Comparison of ENCODE assay signal across 9 mouse cellular contexts in the genomic region with DNA sequence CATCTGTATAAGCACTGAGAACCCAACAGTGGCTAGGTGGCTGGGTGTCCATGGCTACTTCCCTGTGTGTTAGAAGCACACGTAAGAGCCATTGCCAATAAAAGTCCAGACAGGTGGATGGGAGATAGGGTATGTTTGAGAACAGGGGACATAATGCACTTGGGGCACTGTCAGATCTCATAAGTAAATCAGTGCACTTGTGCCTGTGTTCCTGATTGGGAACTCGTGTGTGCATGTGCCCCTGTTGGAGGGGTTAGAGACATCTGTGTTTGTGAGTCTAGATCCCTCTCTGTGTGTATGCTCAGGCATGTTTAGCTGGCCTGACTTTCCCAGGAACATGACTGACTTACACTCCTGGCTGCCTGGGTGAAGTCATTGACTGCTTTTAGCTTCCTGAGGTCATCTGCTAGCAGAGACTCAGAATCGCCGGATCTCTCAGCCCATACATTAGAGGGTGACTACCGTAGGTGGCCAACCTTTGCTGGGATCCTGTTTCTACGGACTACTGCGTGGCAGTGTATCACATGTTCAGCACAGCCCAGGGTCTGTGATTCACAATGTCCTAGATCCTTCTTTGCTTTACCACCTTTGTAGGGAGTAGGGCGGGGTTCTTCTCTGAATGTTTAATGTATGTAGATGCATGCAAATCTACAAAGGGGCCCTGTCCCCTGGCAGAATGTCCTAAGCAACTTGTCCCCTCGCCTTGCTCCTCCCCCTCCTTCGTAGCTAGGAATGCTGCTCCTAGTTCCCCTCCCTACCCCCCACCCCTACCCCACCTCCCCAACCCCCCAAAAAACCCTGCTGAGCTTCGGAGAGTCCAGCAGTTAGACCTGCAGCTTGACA. TPM values are rescaled to one million over a fixed set of nuclear protein-coding genes. Genes with fewer than 3 reads are reported as not detected.
A peak's percentile ranks its signal among the peaks of the same experiment; 100 is the strongest.
DNase-seq lines count a peak whose midpoint lies in the region; ATAC-seq and TF ChIP-seq lines count a peak whose summit lies in the region.
"Had no signal": no experiment of that assay in that cellular context is flagged by ENCODE, and none has a peak within 500 bp of the region (broad histone marks: within the 10 kb centered on the region; RNA-seq: fewer than 3 reads in every experiment).

No protein-coding gene starts in this region.

- H3K4me1 ChIP-seq in liver, adult 2 months (ENCODE audit: control insufficient read depth, insufficient read depth, low read length) = no peaks in the 10 kb centered on the region
- H3K4me1 ChIP-seq in liver, embryonic 11.5 days (replicated peaks; ENCODE audit: control insufficient read depth, insufficient read depth, low read length) = peaks cover 29% of the 10 kb centered on the region
- peaks cover 43% of the 10 kb centered on the region for H3K4me1 ChIP-seq in embryonic facial prominence, embryonic 13.5 days
- peaks cover 33% of the 10 kb centered on the region for H3K4me1 ChIP-seq in hindbrain, embryonic 11.5 days (replicated peaks; ENCODE audit: control insufficient read depth, insufficient read depth, low read length)
- peaks cover 50% of the 10 kb centered on the region for H3K4me1 ChIP-seq in neural tube, embryonic 15.5 days

- no peak for DNase-seq in liver, adult 2 months (ENCODE audit: extremely low read depth, low read depth, low spot score)
- no peak for DNase-seq in liver, embryonic 11.5 days (ENCODE audit: low spot score)
- peak; percentile 55 for DNase-seq in hindbrain, embryonic 11.5 days (ENCODE audit: low spot score)
- no peak for DNase-seq in right cerebral cortex, postnatal 25 days
- DNase-seq in thymus, adult 18-20 months = no peak
- no peak for DNase-seq in retina, embryonic 14.5 days (ENCODE audit: low spot score)

- no peak for ATAC-seq in liver, embryonic 11.5 days (replicated peaks; ENCODE audit: low FRiP score)
- ATAC-seq in embryonic facial prominence, embryonic 13.5 days (ENCODE audit: insufficient number of reproducible peaks, insufficient read depth, low FRiP score, low TSS enrichment, low read depth) = no peak
- peak; percentile 42 for ATAC-seq in hindbrain, embryonic 11.5 days (ENCODE audit: low FRiP score)
- ATAC-seq in neural tube, embryonic 15.5 days (ENCODE audit: low FRiP score) = no peak

- H3K36me3 ChIP-seq in liver, adult 2 months (ENCODE audit: control insufficient read depth, insufficient read depth, low read length) = no peaks in the 10 kb centered on the region
- H3K36me3 ChIP-seq in liver, embryonic 11.5 days (ENCODE audit: control insufficient read depth, insufficient read depth, low read length) = peaks cover 10% of the 10 kb centered on the region
- H3K36me3 ChIP-seq in embryonic facial prominence, embryonic 13.5 days = peaks cover 36% of the 10 kb centered on the region
- peaks cover 25% of the 10 kb centered on the region for H3K36me3 ChIP-seq in hindbrain, embryonic 11.5 days (ENCODE audit: control insufficient read depth, insufficient read depth, low read length)
- peaks cover 31% of the 10 kb centered on the region for H3K36me3 ChIP-seq in neural tube, embryonic 15.5 days

- TF ChIP-seq POLR2A in liver, adult 2 months (IDR thresholded peaks at IDR 0.05; ENCODE audit: extremely low read depth, insufficient read depth, low read length) = no peak

- H3K4me2 ChIP-seq in liver, embryonic 11.5 days = no peak overlapping the region
- H3K4me2 ChIP-seq in embryonic facial prominence, embryonic 13.5 days = 0 out of 2 replicates have a peak overlapping the region, but pooled peaks have one; percentile 7
- peak overlapping the region; percentile 32 for H3K4me2 ChIP-seq in hindbrain, embryonic 11.5 days (replicated peaks; ENCODE audit: low read depth, low read length)
- peak overlapping the region; percentile 24 for H3K4me2 ChIP-seq in neural tube, embryonic 15.5 days

- H3K27ac ChIP-seq in liver, adult 2 months (replicated peaks; ENCODE audit: insufficient read depth, low read depth, low read length) = peak overlapping the region; percentile 3
- H3K27ac ChIP-seq in liver, embryonic 11.5 days (ENCODE audit: low read depth, low read length) = no peak overlapping the region
- H3K27ac ChIP-seq in embryonic facial prominence, embryonic 13.5 days = no peak overlapping the region
- H3K27ac ChIP-seq in hindbrain, embryonic 11.5 days (ENCODE audit: low read depth, low read length) = peak overlapping the region; percentile 80
- peak overlapping the region; percentile 75 for H3K27ac ChIP-seq in neural tube, embryonic 15.5 days (replicated peaks)
- H3K27ac ChIP-seq: liver, embryonic 14.5 days had no signal

- TF ChIP-seq CTCF in liver, adult 2 months (IDR thresholded peaks at IDR 0.05; ENCODE audit: low read depth, low read length) = no peak

- H3K79me2 ChIP-seq in liver, adult 2 months (ENCODE audit: control insufficient read depth, insufficient read depth, low read length) = no peaks in the 10 kb centered on the region

- H3K9me3 ChIP-seq in liver, embryonic 11.5 days (ENCODE audit: control insufficient read depth, low read length) = no peaks in the 10 kb centered on the region
- H3K9me3 ChIP-seq in embryonic facial prominence, embryonic 13.5 days = no peaks in the 10 kb centered on the region
- H3K9me3 ChIP-seq in hindbrain, embryonic 11.5 days (ENCODE audit: control insufficient read depth, low read length) = no peaks in the 10 kb centered on the region
- no peaks in the 10 kb centered on the region for H3K9me3 ChIP-seq in neural tube, embryonic 15.5 days (replicated peaks)

- H3K27me3 ChIP-seq in liver, adult 2 months (ENCODE audit: control insufficient read depth, insufficient read depth, low read length) = no peaks in the 10 kb centered on the region
- H3K27me3 ChIP-seq in liver, embryonic 11.5 days (replicated peaks; ENCODE audit: control insufficient read depth, insufficient read depth, low read length) = no peaks in the 10 kb centered on the region
- no peaks in the 10 kb centered on the region for H3K27me3 ChIP-seq in embryonic facial prominence, embryonic 13.5 days
- H3K27me3 ChIP-seq in hindbrain, embryonic 11.5 days (ENCODE audit: control insufficient read depth, insufficient read depth, low read length) = no peaks in the 10 kb centered on the region
- H3K27me3 ChIP-seq in neural tube, embryonic 15.5 days (replicated peaks) = no peaks in the 10 kb centered on the region

- WGBS in liver, adult 2 months = 73% methylated on average over 11 of the region's 11 CpGs
- WGBS in liver, embryonic 11.5 days = 41% methylated on average over 11 of the region's 11 CpGs
- WGBS in embryonic facial prominence, embryonic 13.5 days = 28% methylated on average over 11 of the region's 11 CpGs
- WGBS in hindbrain, embryonic 11.5 days = 18% methylated on average over 11 of the region's 11 CpGs
- WGBS in neural tube, embryonic 15.5 days = 11% methylated on average over 11 of the region's 11 CpGs

- peak overlapping the region; percentile 29; the same call in 1 of the 2 replicates for H3K9ac ChIP-seq in liver, adult 2 months (ENCODE audit: low read depth, low read length)
- H3K9ac ChIP-seq in liver, embryonic 11.5 days (ENCODE audit: low read depth, low read length) = no peak overlapping the region
- H3K9ac ChIP-seq in embryonic facial prominence, embryonic 13.5 days = 0 out of 2 replicates have a peak overlapping the region, but pooled peaks have one; percentile 12
- peak overlapping the region; percentile 44 for H3K9ac ChIP-seq in hindbrain, embryonic 11.5 days (ENCODE audit: low read depth, low read length)
- no peak overlapping the region for H3K9ac ChIP-seq in neural tube, embryonic 15.5 days (replicated peaks)
- H3K9ac ChIP-seq: liver, embryonic 14.5 days had no signal

- H3K4me3 ChIP-seq in liver, adult 2 months (ENCODE audit: insufficient read depth, low read depth, low read length) = no peak overlapping the region; the same call in 1 of the 2 replicates
- no peak overlapping the region for H3K4me3 ChIP-seq in liver, embryonic 11.5 days (ENCODE audit: low read depth, low read length)
- H3K4me3 ChIP-seq in embryonic facial prominence, embryonic 13.5 days = no peak overlapping the region
- peak overlapping the region; percentile 6; the same call in 1 of the 2 replicates for H3K4me3 ChIP-seq in hindbrain, embryonic 11.5 days (ENCODE audit: low read depth, low read length)
- no peak overlapping the region for H3K4me3 ChIP-seq in neural tube, embryonic 15.5 days (replicated peaks)

RNA-seq across cellular contexts. Expression of a gene that starts 31.2 kb away (rescaled TPM):
- total RNA-seq in liver, adult 2 months (2014; rRNA removed) = 23.9 and 30.9 TPM in 2 replicates
- 39.1 and 46.6 TPM in 2 replicates for polyA plus RNA-seq in liver, adult 2 months (2012; rRNA removed)
- polyA plus RNA-seq in liver, embryonic 11.5 days (2014; fragmentation: Nextera tagmentation; extraction: Ambion mirVana) = 83.7 and 91.8 TPM in 2 replicates
- polyA plus RNA-seq in embryonic facial prominence, embryonic 13.5 days (2015; fragmentation: Nextera tagmentation; extraction: Ambion mirVana) = 14.9 and 17.7 TPM in 2 replicates
- polyA plus RNA-seq in hindbrain, embryonic 11.5 days (2014; fragmentation: Nextera tagmentation; extraction: Ambion mirVana) = 22.2 and 23.8 TPM in 2 replicates
- polyA plus RNA-seq in neural tube, embryonic 15.5 days (2015; fragmentation: Nextera tagmentation; extraction: Ambion mirVana) = 28.3 and 30.9 TPM in 2 replicates

RNA-seq across cellular contexts. Expression of a gene that starts 31.7 kb away (rescaled TPM):
- total RNA-seq in liver, adult 2 months (2014; rRNA removed) = 474 and 538 TPM in 2 replicates
- polyA plus RNA-seq in liver, adult 2 months (2012; rRNA removed) = 779 and 1,223 TPM in 2 replicates
- polyA plus RNA-seq in liver, embryonic 11.5 days (2014; fragmentation: Nextera tagmentation; extraction: Ambion mirVana) = 140 and 141 TPM in 2 replicates
- 73.9 and 78.8 TPM in 2 replicates for polyA plus RNA-seq in embryonic facial prominence, embryonic 13.5 days (2015; fragmentation: Nextera tagmentation; extraction: Ambion mirVana)
- polyA plus RNA-seq in hindbrain, embryonic 11.5 days (2014; fragmentation: Nextera tagmentation; extraction: Ambion mirVana) = 49.6 and 53.9 TPM in 2 replicates
- polyA plus RNA-seq in neural tube, embryonic 15.5 days (2015; fragmentation: Nextera tagmentation; extraction: Ambion mirVana) = 117 and 128 TPM in 2 replicates

RNA-seq across cellular contexts. Expression of a gene that starts 47.0 kb away (rescaled TPM):
- 14.1 and 18.5 TPM in 2 replicates for total RNA-seq in liver, adult 2 months (2014; rRNA removed)
- polyA plus RNA-seq in liver, adult 2 months (2012; rRNA removed) = 17.1 and 18.4 TPM in 2 replicates
- 13.8 and 15.5 TPM in 2 replicates for polyA plus RNA-seq in liver, embryonic 11.5 days (2014; fragmentation: Nextera tagmentation; extraction: Ambion mirVana)
- 30.8 and 33.6 TPM in 2 replicates for polyA plus RNA-seq in embryonic facial prominence, embryonic 13.5 days (2015; fragmentation: Nextera tagmentation; extraction: Ambion mirVana)
- polyA plus RNA-seq in hindbrain, embryonic 11.5 days (2014; fragmentation: Nextera tagmentation; extraction: Ambion mirVana) = 59.2 and 62.0 TPM in 2 replicates
- polyA plus RNA-seq in neural tube, embryonic 15.5 days (2015; fragmentation: Nextera tagmentation; extraction: Ambion mirVana) = 71.2 and 72.5 TPM in 2 replicates

RNA-seq across cellular contexts. Expression of a gene that starts 47.1 kb away (rescaled TPM):
- total RNA-seq in liver, adult 2 months (2014; rRNA removed) = 42.4 and 58.0 TPM in 2 replicates
- polyA plus RNA-seq in liver, adult 2 months (2012; rRNA removed) = 52.6 and 57.1 TPM in 2 replicates
- polyA plus RNA-seq in liver, embryonic 11.5 days (2014; fragmentation: Nextera tagmentation; extraction: Ambion mirVana) = 104 and 109 TPM in 2 replicates
- polyA plus RNA-seq in embryonic facial prominence, embryonic 13.5 days (2015; fragmentation: Nextera tagmentation; extraction: Ambion mirVana) = 27.6 and 30.6 TPM in 2 replicates
- 51.3 and 54.0 TPM in 2 replicates for polyA plus RNA-seq in hindbrain, embryonic 11.5 days (2014; fragmentation: Nextera tagmentation; extraction: Ambion mirVana)
- polyA plus RNA-seq in neural tube, embryonic 15.5 days (2015; fragmentation: Nextera tagmentation; extraction: Ambion mirVana) = 98.7 and 115 TPM in 2 replicates

Comparison
In these comparisons a context has a peak if more than half of its experiments do, and no peak if none do; other contexts are left out.
1. H3K27ac ChIP-seq: peak in liver, adult 2 months (single experiment), hindbrain, embryonic 11.5 days (single experiment) and neural tube, embryonic 15.5 days (single experiment); none in liver, embryonic 11.5 days (single experiment) and embryonic facial prominence, embryonic 13.5 days (single experiment).
2. H3K9ac ChIP-seq: peak in liver, adult 2 months (single experiment), embryonic facial prominence, embryonic 13.5 days (single experiment) and hindbrain, embryonic 11.5 days (single experiment); none in liver, embryonic 11.5 days (single experiment) and neural tube, embryonic 15.5 days (single experiment).